Mouse (Mus musculus) kidney, postnatal 36 days (tissue): ENCODE measurements around the gene Kdm3a.

ENCODE experiments used
- DNase-seq, 2 experiments: peaks; one replicate each; pipeline ENCODE4 v3.0.0; 2021 to 2022; ENCODE audit warnings: mixed read lengths in 2 of 2

Kdm3a gene

DNA sequence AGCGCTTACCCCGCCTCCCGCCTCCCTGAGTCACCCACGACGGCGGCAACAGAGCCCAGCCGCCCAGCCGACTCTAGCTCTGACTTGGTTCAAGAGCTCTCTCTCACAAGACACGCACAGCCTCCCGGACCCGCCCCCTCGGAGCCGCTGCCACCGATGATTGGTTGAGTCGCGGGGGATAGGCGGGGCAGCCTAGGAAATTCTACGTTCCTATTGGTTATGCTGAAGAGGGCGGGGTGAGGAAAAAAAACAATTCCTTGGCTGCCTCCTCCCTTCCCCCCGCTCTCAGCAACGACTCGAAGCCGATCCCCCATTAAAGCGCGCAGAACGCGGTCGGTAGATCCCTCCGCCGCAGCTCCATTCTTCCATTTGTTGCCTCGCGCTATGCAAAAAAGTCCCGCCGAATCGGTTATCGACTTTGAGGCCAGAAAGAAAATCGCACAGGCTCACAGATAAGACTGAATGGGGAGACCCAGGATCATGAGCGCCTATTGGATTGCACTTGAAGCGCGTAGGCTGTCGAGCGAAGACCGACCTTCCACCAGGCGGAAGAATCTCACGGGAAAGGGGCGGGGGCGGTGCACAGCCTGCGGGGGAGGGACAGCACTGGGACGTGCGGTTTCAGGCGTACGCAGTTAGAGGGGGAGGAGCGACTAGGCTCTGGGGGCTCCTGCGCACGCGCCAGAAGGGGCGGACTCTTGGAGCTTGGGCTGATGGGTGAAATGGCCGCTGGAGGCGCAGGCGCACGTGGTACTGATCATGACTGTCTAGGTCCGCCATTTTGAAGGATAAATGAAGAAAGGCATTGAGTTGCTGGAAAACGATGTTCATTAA, at the start of gene Kdm3a:
Gene Kdm3a, minus strand, starts transcription at position 162 of the 834 bp plus-strand sequence.
- peak; percentile 99 for DNase-seq

DNA sequence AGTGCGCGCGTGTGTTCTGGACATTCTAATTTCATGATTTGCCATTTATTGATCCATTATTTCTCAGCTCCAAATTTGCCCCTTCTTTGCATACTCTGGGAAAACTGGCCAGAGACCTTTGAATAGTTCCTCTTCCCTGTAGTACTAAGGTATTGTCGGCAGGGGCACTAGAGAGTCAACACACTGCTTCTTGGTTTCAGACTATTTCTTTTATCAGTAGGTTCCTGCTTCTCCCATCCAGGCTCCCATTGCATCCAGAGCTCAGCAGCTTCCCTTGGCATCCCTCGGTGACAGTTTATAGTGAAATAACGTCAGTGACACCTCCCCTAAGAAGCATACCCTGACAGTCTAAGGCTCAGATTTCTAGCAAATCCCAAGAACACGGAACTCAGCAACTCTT, 46.1 kb upstream of the Kdm3a start:
- peak in 1 of 2 experiments; percentile 16 for DNase-seq

DNA sequence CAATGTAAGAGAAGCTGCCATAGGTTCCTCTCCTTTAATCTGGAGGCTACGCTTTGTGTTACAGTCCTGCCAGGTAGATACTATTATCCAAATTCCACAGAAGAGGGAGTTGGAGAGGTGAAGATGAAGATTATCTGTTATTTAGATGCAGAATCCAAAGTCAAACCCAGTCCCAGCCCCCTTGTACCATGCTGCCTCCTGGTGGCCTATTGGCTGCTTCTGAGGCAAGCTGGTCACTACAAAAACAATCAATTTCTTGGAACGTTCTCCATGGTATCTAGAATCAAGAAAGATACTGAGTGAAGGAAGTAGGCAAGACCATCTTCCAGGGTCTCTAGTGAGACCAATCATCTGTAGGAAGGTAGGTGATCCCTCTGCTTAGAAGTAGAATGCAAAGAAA, 40.4 kb upstream of the Kdm3a start:
- peak; percentile 13 to 70 for DNase-seq

DNA sequence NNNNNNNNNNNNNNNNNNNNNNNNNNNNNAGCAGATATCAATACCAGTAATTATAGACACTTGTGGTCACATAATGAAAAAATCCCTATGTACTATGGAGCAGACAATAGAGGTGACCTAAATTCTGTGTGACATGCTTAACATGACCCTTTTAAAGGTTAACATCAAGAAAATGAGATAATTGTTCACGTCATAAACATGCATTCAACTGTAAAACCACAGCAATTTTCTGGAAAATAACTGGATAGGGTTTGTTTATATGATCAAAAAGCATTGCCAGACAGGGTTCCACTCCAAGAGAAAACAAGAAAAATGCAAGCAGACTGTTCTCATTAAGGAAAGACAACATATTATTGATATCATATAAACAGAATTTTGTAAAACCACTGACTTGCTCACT, 31.7 kb upstream of the Kdm3a start:
- no peak for DNase-seq

DNA sequence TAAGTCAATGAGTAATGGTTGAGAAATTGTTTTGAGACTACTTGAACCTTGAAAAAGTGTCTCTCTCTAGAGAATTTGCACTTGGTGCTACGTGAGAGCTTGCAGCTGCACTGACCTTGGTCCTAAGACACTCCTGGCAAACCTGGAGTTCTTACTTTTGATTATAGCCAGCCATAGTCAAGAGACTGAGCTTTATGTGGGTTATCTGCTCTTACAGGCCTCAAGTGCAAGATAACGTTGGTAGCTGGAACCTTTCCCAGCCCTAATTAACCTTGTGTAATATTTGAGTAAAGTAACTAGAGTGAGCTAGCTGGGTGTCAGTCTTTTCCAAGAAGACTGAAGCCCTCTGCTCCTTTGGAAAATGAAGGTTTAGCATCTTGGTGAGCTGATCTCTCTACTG, 25.5 kb upstream of the Kdm3a start:
- no peak for DNase-seq

DNA sequence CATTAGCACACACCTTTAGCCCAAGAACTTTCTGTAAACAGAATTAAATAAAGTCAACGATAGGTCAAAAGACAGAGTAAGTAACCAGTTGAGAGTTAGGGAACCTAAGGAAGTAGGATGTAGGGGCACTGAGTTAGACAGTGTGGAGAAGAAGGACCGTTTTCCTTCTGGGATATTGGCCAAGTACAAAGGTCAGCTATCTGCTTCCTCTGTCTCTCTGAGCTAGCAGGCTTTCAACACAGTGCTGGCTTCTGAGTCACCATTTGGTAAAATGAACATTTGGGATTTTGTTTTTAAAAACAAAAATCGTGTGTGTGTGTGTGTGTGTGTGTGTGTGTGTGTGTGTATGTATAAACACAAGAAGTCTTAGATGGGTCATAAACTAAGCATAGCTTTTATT, 23.0 kb upstream of the Kdm3a start:
- DNase-seq, result peak; percentile 14 to 39

DNA sequence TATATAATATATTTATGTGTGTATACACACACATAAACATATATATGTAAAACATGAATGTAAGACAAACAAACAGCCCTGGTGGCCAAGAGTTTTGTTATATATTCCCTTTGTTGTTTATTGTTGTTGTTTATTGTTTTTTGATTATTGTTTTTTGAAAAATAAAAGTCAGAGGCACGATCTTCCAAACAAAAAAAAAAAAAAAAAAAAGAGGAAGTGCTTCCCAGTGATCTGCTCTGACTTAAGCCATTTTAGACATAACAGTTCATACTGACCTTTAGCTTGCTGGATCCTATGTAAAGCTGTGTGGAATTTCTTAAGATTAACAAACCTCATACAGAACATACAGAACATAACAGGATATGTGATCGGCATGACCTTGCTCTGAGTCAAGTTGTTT, 19.1 kb upstream of the Kdm3a start:
- DNase-seq, result no peak

DNA sequence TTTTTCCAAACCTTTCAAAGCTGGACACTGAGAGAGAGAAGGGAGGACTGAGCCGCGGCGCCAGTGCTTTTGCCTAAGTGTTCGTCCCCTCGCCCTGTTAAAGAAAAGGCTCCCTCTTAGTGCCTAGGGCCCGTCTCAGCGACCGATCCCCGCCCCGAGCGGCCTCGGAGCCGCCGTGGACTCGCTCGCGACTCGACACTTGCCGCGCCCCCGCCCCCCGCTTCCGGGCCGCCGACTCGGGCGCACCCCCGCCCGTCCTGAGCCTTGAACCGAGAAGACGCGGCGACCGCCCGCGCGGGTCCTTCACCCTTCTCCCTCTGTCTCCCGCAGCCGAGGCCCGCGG, 333 bp downstream of the Kdm3a start:
- no peak for DNase-seq

DNA sequence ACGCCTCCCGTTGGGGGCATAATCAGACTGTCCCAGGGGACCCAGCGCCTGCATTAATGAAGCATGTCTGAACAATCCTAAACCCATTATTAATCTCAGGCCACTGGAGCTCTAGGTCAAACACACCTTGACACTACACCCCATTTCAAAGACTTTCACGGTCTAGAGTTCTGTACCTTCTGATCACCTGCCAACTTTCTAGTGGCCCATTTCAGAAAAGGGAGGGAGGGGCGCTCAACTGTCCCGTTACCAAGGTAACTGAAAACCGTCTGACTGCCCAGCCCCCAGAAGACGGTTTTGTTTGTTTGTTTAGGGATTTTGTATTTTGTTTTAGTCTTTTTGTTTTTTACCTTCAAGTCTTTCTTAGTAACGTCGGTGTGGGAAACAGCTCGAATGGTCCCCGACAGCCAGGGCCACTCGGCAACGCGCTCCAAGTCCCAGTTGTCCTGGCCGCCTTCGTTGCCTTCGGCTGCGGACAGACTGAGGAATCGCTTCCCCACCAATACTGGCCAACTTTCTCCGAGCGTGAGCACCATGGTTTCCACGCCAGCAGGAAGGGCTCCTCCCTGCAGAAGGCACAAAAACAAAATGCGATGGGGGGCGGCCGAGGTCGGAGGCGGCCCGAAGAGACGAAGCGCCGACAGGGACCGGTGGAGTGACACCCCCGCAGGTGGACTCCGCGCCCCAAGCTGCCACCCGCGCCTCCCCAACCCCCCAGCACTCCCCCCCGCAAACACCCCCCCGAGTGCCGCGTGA, 906 bp downstream of the Kdm3a start:
- DNase-seq, result peak; percentile 46 to 69

DNA sequence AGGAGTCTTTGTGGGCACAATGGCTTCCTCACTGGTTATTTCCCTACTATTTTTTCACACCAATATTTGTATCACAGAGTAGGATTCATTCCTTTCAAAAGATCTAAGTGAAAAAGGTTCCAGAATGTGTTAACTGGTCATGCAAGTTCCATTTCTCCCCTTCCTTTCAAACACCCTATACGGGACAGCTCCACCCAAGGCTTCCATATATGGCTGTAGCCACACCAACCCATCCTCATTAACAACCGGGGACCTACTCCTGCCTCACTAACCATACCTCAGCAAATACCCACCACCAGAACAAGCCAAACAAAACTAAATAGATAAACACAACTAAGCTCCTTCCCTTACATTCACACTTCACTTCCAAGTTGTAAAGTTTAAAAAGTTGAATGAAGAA, 1.6 kb downstream of the Kdm3a start:
- DNase-seq, result no peak

DNA sequence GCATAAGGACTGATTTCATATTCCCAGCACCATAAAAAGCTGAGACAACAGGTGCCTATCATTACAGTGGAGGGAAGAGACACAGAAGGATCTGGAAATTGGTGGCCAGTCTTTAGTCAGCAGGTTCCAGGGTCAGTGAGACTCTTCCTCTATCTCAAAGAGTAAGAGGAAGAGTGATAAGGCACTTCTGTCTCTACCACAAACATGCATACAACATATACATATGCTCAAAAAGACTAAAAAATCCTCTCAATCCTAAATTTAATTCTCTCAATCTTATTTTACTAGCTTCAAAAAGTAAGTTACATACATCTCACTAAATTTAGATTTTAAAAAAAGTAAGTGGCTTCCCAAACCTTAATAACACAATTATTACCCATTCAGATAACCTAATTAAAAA, 5.5 kb downstream of the Kdm3a start:
- no peak for DNase-seq

DNA sequence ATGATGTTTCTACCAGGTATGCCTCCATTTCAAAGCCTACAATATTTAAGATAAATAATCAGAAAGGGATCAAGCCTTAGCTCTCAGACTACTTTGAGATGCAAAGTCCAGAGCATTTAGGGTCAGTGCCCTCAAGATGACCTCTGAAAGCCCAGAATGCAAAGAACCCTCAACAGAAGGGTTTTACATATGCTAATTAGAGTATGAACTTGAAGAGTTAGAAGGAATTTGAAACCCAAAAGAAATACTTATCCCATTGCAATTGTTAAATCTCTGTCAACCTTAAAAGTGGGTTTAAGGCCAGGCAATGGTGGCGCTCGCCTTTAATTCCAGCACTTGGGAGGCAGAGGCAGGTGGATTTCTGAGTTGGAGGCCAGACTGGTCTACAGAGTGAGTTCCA, 6.8 kb downstream of the Kdm3a start:
- DNase-seq, result no peak

DNA sequence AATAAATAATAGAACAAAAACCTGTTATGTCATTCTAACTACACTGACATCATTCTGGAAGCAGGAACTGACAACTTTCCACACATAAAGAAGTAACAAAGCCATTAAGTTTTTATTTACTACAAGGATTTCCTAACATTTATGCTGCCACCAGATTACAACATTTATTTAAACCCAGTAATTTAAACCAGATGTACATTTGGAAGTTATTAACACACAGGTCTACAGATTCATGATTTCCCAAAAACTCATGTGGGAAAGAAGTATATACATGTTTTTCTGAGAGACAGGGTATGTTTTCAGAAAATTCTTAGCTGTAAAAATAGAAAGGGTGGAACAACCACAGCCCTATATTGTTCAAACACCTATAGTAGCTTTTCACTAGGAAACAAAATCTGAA, 8.1 kb downstream of the Kdm3a start:
- DNase-seq, result no peak

DNA sequence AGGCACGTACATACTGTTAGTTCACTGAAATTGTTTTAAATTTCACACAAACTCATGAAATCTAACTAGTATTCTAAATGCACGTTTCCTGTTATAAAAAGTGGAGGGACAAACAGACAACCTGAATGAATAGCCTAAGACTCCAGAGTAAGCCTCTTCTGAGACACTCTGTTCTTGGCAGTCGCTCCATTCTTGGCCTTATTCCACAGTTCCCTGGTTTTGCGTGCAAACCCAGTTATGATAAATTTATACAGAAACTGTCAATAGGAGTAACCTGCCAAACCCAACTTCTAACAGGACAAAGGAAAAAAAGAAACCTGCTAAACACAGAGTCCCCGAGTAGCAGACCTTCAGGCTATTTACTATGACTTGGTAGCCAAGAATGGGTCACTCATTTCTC, 10.8 kb downstream of the Kdm3a start:
- peak in 1 of 2 experiments; percentile 28 for DNase-seq

DNA sequence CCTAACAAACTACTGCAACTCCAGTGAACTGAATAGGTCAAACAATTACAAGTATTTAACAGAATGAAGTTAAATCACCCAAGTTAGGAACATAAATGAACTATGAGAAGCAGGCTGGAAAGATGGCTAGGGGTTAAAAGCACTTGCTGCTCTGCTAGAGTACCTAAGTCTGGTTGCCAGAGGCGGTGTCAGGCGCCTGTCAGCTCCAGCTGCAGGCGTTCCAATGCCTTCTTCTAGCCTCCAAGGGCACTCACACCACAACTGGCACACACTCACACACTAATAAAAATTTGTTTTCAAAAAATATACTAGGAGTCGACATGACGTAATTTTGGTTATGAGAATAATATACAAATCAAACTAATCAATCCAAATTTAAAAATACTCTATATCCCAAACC, 11.2 kb downstream of the Kdm3a start:
- no peak for DNase-seq

DNA sequence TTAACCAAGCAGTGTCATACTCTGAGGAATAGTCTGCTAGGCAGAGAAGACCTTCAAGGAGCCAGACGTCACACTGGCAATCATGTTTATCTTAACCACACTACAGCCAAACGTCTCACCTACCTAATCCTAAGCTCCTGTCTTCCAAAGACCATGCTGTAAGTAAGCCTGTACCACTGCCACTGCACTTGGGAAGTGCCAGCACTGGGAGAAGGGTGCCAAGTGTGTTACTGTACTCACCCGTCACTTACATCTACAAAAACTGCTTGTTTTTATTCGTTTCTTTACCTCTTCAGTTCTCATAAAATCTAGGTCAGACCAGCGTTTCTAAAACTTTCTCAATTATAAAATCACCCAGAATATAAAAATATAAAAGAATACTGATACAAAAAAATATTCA, 15.8 kb downstream of the Kdm3a start:
- no peak for DNase-seq

DNA sequence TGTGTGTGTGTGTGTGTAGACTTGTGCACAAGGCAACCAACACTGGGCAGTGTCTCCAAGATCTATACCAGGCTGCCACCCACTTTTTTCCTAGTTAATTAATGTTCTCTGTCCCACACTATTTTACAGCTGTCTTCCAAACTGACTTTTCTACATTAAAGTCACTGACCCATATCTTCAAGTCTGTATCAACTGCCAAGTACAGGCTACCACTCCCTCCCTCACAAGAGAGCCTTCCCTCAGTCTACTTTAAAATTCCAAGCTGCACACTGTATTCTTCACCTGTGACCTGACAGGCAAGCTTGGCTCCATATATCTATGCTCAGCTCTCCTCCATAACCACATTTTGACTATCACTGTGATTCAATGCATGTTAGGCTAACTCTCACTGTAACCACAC, 19.6 kb downstream of the Kdm3a start:
- DNase-seq, result peak in 1 of 2 experiments; percentile 16

DNA sequence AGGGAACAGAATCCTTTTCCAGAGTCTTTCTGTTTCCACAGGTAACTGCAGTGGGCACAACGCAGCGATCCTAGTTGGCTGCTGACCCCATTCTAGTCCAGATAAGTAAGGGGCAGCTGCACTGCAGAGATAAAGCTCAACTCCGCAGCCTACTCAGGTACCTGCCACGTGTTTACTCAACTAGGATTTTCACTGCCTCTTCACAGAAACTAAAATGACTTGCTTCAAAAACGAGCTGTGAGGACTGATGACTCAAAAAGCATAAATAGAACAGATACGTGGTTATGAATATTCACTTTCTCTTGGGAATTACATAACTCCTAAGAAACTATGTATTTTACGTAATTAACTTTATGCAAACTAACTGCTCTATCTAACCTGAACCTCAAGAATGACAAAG, 22.8 kb downstream of the Kdm3a start:
- DNase-seq, result no peak

DNA sequence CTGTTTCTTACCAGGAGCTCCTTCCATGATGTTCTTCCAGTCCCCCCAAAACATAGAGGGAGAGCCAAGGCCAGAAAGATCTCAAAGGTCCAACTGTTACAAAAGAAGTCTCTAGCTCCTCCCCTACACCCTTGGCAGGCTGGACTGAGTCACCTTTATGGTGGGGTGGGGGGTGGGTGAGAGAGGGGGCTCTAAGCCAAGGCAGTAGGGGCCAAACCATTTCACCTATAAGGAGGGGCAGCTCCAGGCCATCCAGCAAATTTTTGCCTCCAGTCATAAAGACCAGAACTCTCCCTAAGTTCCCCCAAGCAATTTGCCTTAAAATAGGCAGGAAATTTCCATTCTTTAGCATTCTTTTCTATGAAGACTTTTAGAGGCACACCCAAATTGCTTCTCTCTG, 23.8 kb downstream of the Kdm3a start:
- DNase-seq, result no peak

DNA sequence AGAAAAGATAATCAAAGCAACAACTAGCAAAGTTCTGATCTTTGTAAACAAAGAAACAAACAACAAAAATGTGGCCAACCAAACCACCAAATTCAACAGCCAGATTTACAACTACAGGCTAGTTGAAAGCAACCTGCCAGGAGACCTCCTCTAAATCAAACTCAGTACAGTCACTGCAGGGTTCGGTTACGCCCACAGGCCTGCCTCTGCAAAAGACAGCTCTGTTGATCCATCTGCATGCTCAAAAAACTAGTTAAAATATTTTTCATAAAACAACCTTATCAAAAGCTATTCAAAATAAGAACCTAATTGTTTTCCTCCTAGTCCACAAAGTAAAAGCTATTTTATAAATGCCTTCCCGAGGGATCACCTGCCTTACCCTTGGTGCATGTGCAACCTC, 25.0 kb downstream of the Kdm3a start:
- DNase-seq, result no peak

DNA sequence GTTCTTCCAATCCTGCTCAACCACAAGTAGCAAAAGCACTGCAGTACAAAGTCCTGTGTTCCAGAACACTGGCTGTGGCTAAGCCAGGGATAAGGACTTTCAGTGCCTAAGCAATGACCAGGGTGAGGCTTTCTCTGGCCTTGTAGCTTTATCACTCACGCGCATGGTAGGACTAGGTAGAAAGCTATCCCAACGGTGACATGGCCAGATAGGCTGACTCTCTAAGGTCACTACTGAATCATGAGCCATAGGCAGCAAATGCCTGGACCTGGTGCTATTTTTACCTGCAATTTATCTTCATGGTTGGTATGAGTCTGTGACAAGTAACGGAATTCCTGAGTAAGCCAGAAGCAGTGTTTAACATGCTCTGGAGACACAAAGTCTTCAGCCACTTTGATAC, 42.6 kb downstream of the Kdm3a start:
- peak; percentile 21 to 39 for DNase-seq

DNA sequence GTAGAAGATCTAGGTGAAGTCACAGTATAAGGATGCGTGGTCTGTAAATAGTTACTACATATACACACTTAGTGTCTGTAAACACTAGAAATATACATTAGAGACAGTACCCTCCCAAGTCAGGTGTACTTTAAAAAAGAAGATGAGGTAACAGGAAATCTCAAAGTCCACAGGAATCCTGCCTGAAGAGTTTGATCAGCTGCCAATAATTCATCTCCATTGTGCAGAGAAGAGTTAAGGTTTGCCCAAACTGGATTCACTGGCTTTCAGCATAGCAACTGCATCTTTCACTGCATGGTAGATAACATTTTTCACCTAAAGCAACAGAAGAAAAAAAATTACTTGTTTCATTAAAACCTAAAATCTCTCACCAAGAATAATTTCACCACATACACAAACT, 43.4 kb downstream of the Kdm3a start:
- peak in 1 of 2 experiments; percentile 28 for DNase-seq

DNA sequence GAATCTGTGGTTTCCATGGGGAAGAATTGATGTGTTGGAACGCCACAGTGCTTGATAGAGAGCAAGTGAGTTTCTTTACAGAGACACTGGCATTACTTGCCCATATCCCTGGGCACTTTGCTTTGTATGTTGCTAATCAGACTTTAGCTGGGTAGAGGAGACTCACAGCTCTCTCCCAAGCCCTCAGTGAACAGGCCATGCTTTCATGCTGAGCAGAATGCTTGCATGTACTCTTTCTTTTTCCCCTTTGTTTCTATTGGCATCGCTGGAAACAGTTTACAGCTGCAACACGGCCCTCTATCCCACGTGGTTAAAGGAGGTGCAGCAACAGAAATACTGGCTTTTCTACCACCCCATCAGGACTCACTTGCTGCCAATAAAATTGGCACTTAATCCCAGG, 49.6 kb downstream of the Kdm3a start:
- no peak for DNase-seq

DNA sequence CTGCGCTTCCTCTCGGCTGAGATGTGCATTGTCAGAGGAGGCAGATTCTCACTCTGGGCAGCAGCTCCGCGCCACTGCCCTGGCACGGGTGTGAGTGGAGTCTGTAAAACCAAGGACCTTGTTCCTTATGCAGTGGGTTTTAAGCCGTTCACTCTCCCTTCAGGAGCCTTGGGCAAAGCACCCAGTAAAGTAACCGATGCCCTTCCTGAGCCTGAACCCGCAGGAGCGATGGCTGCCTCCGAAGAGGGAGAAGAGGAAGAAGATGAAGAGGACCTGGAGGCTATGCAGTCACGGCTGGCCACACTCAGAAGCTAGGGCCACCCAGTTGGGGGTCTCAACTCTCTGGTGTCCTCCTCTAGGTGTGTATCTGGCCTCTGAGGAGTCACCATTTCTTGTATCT, 53.3 kb downstream of the Kdm3a start:
- DNase-seq, result no peak

DNA sequence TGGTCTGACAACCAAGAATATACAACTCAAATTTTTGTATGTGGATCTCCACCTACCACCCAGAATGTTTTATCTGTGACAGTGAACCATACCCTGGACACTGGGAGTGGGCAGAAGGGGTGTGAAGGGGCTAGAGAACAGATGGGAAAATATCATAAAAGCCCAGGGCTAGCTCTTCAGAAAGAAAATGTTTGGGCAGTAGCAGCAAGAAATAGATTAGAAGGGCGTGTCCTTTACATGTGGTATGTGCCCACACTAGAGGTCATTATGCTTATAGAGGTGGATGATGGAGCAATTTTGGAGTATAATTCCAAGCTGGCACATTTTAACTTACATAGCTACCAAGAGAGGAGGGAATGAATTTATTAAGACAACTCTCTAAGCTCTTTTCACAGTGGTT, 57.4 kb downstream of the Kdm3a start:
- DNase-seq, result no peak
